In the genomic region with DNA sequence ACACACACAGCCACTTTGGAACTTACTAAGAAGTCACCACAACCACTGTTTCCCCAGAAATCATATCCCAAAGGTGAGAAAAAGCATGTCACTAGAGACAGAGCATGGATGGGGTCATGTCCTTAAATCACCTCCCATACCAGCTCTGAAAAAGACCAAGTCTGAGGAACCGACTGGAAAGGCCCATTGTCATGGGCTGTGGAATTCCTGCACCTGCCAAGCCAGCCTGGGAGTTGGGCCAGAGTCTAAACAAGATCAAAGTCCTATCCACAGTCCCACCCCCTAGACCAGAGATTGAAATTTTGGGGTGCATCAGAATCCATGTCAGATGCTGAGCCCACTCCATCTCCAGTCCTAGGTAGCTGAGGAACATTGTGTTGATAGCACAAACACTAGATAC, we compare ENCODE assay signal across 18 mouse cellular contexts.
"Had no signal": no experiment of that assay in that cellular context is flagged by ENCODE, and none has a peak within 500 bp of the region (broad histone marks: within the 10 kb centered on the region; RNA-seq: fewer than 3 reads in every experiment).

No protein-coding gene starts in this region.

- H3K4me1 ChIP-seq: limb, embryonic 10.5 days; liver, embryonic 13.5 days; lung, embryonic 15.5 days; midbrain, embryonic 15.5 days; neural tube, embryonic 13.5 days had no signal

- H3K27ac ChIP-seq: limb, embryonic 10.5 days; liver, embryonic 13.5 days; lung, embryonic 15.5 days; macrophage; midbrain, embryonic 15.5 days; neural tube, embryonic 13.5 days; stomach, embryonic 15.5 days had no signal

- H3K9me3 ChIP-seq: limb, embryonic 10.5 days; liver, embryonic 13.5 days; lung, embryonic 15.5 days; megakaryocyte, embryonic 14.5 days; midbrain, embryonic 15.5 days; neural tube, embryonic 13.5 days; stomach, embryonic 15.5 days had no signal

- H3K27me3 ChIP-seq: liver, embryonic 13.5 days; lung, embryonic 15.5 days; midbrain, embryonic 15.5 days; neural tube, embryonic 13.5 days; stomach, embryonic 15.5 days had no signal

- ATAC-seq: inflammation-experienced regulatory T-cells, adult 6 months; intestine, postnatal 0 days; liver, postnatal 0 days; midbrain, embryonic 15.5 days had no signal

- DNase-seq: layer of hippocampus, adult 9-11 months; liver, embryonic 13.5 days; liver, postnatal 0 days; lung, postnatal 14 days; retina, postnatal 1 day; right cerebral cortex, postnatal 4 days; thymus, adult 2 months; thymus, postnatal 25 days had no signal

- H3K4me3 ChIP-seq: limb, embryonic 10.5 days; liver, embryonic 13.5 days; lung, embryonic 15.5 days; megakaryocyte, embryonic 14.5 days; midbrain, embryonic 15.5 days; neural tube, embryonic 13.5 days; stomach, embryonic 15.5 days had no signal

- H3K9ac ChIP-seq: liver, embryonic 13.5 days; liver, postnatal 0 days; lung, embryonic 15.5 days; midbrain, embryonic 15.5 days; neural tube, embryonic 13.5 days; stomach, embryonic 15.5 days had no signal

- H3K4me2 ChIP-seq: liver, embryonic 13.5 days; lung, embryonic 15.5 days; midbrain, embryonic 11.5 days; midbrain, embryonic 15.5 days; neural tube, embryonic 13.5 days; stomach, embryonic 15.5 days had no signal

- H3K36me3 ChIP-seq: limb, embryonic 10.5 days; liver, embryonic 13.5 days; lung, embryonic 15.5 days; midbrain, embryonic 15.5 days; neural tube, embryonic 13.5 days; stomach, embryonic 15.5 days had no signal
